Mouse (Mus musculus) spleen, adult 2 months (tissue): Measurements from ENCODE around the gene Olfr55.

Source experiments
- CTCF ChIP-seq: fragments of 200-500 bp; IDR thresholded peaks from 2 replicates; pipeline ENCODE4 v1.5.1; 2011; ENCODE audit warnings: mild to moderate bottlenecking, inconsistent platforms; ENCODE audit not compliant: insufficient read depth, insufficient read length, insufficient replicate concordance; ENCODE audit errors: extremely low read depth
- POLR2A ChIP-seq: fragments of 200-500 bp; IDR thresholded peaks from 2 replicates; pipeline ENCODE4 v1.6.1; 2011; ENCODE audit warnings: low read depth, low read length, inconsistent platforms

GRCm38 (mm10) chr17:33126257-33126656, 42.0 kb upstream of the Olfr55 start:
- no peak for TF ChIP-seq POLR2A
- no peak for TF ChIP-seq CTCF
